Mouse (Mus musculus): Measurements from ENCODE around the gene Map1lc3a. TPM values are rescaled to one million over a fixed set of nuclear protein-coding genes. Genes with fewer than 3 reads are reported as not detected.

Map1lc3a gene
- 359 and 441 TPM in 2 replicates for polyA plus RNA-seq (2014; fragmentation: Nextera tagmentation; extraction: Ambion mirVana)

GRCm38 (mm10) chr2:155276195-155276594 is at the start of gene Map1lc3a:
TSS of gene Map1lc3a (plus strand) at chr2:155276297.
- peaks cover 13 to 22% of the 10 kb centered on the region in 2 experiments for H3K4me1 ChIP-seq (ENCODE audit: control insufficient read depth in 2 of 2, insufficient read depth in 2 of 2, low read length in 2 of 2)
- WGBS, result under 1% methylated on average over 47 of the region's 47 CpGs

GRCm38 (mm10) chr2:155235746-155236361 is 40.2 kb upstream of the Map1lc3a start:
- Histone ChIP-seq H3K4me2 (ENCODE audit: low read length) (peak overlapping the region; percentile 80), H3K4me3 (ENCODE audit: control insufficient read depth in 1 of 2, insufficient read depth in 1 of 2, low read depth in 1 of 2, low read length in 2 of 2) (peak overlapping the region; percentile 78 to 83), H3K9ac (ENCODE audit: low read length) (peak overlapping the region; percentile 85), H3K36me3 (ENCODE audit: control insufficient read depth, insufficient read depth, low read length) (no peaks in the 10 kb centered on the region), H3K27ac (replicated peaks in 1 of 2; ENCODE audit: control insufficient read depth in 1 of 2, insufficient read depth in 1 of 2, low read depth in 2 of 2, low read length in 2 of 2) (peak overlapping the region; percentile 81 to 88), H3K4me1 (ENCODE audit: control insufficient read depth in 2 of 2, insufficient read depth in 2 of 2, low read length in 2 of 2) (peaks cover 6 to 15% of the 10 kb centered on the region in 2 experiments), H3K9me3 (ENCODE audit: control insufficient read depth, low read length) (no peaks in the 10 kb centered on the region), H3K27me3 (ENCODE audit: control insufficient read depth, insufficient read depth, low read length) (no peaks in the 10 kb centered on the region)
- WGBS, result 9% methylated on average over 13 of the region's 13 CpGs
- peak; percentile 67 for ATAC-seq (ENCODE audit: insufficient number of reproducible peaks, insufficient read depth, low FRiP score, low read depth)

More at GRCm38 (mm10) chr2:155276195-155276594, at the start of gene Map1lc3a:
- Histone ChIP-seq H3K4me2 (ENCODE audit: low read length) (peak within 1 kb of the TSS; percentile 82), H3K27ac (replicated peaks in 1 of 2; ENCODE audit: control insufficient read depth in 1 of 2, insufficient read depth in 1 of 2, low read depth in 2 of 2, low read length in 2 of 2) (peak within 1 kb of the TSS; percentile 69 to 86), H3K27me3 (ENCODE audit: control insufficient read depth, insufficient read depth, low read length) (no peaks in the 10 kb centered on the region), H3K4me3 (ENCODE audit: control insufficient read depth in 1 of 2, insufficient read depth in 1 of 2, low read depth in 1 of 2, low read length in 2 of 2) (peak within 1 kb of the TSS; percentile 75 to 86), H3K36me3 (ENCODE audit: control insufficient read depth, insufficient read depth, low read length) (peaks cover 24% of the 10 kb centered on the region), H3K9me3 (ENCODE audit: control insufficient read depth, low read length) (no peaks in the 10 kb centered on the region), H3K9ac (ENCODE audit: low read length) (peak within 1 kb of the TSS; percentile 94)
- ATAC-seq (ENCODE audit: insufficient number of reproducible peaks, insufficient read depth, low FRiP score, low read depth), result peak; percentile 83

- no peaks in the 10 kb centered on the region for H3K27me3 ChIP-seq (ENCODE audit: control insufficient read depth, insufficient read depth, low read length)
- peaks cover 6 to 15% of the 10 kb centered on the region in 2 experiments for H3K4me1 ChIP-seq (ENCODE audit: control insufficient read depth in 2 of 2, insufficient read depth in 2 of 2, low read length in 2 of 2)
- peak within 1 kb of the TSS; percentile 85 for H3K9ac ChIP-seq (ENCODE audit: low read length)
- WGBS, result under 1% methylated on average over 50 of the region's 50 CpGs
- H3K4me2 ChIP-seq (ENCODE audit: low read length), result peak within 1 kb of the TSS; percentile 80
- ATAC-seq (ENCODE audit: insufficient number of reproducible peaks, insufficient read depth, low FRiP score, low read depth), result peak; percentile 97
- peak within 1 kb of the TSS; percentile 78 to 83 for H3K4me3 ChIP-seq (ENCODE audit: control insufficient read depth in 1 of 2, insufficient read depth in 1 of 2, low read depth in 1 of 2, low read length in 2 of 2)
- H3K27ac ChIP-seq (replicated peaks in 1 of 2; ENCODE audit: control insufficient read depth in 1 of 2, insufficient read depth in 1 of 2, low read depth in 2 of 2, low read length in 2 of 2), result peak within 1 kb of the TSS; percentile 81 to 88
- 0 out of 2 replicates have a peak, but pooled peaks cover 3% of the 10 kb centered on the region for H3K36me3 ChIP-seq (ENCODE audit: control insufficient read depth, insufficient read depth, low read length)
- no peaks in the 10 kb centered on the region for H3K9me3 ChIP-seq (ENCODE audit: control insufficient read depth, low read length)
Observed at GRCm38 (mm10) chr2:155236362-155236992, 39.6 kb upstream of the Map1lc3a start, which contains the start of gene Dynlrb1. TSS of gene Dynlrb1 (plus strand) at chr2:155236533.

- Histone ChIP-seq H3K27me3 (ENCODE audit: control insufficient read depth, insufficient read depth, low read length) (no peaks in the 10 kb centered on the region), H3K4me1 (ENCODE audit: control insufficient read depth in 2 of 2, insufficient read depth in 2 of 2, low read length in 2 of 2) (peaks cover 6 to 15% of the 10 kb centered on the region in 2 experiments), H3K4me3 (ENCODE audit: control insufficient read depth in 1 of 2, insufficient read depth in 1 of 2, low read depth in 1 of 2, low read length in 2 of 2) (peak overlapping the region; percentile 78 to 83), H3K9me3 (ENCODE audit: control insufficient read depth, low read length) (no peaks in the 10 kb centered on the region), H3K27ac (replicated peaks in 1 of 2; ENCODE audit: control insufficient read depth in 1 of 2, insufficient read depth in 1 of 2, low read depth in 2 of 2, low read length in 2 of 2) (peak overlapping the region in 1 of 2 experiments; percentile 81; a peak in 2 of 4 replicates), H3K36me3 (ENCODE audit: control insufficient read depth, insufficient read depth, low read length) (0 out of 2 replicates have a peak, but pooled peaks cover 5% of the 10 kb centered on the region), H3K4me2 (ENCODE audit: low read length) (peak overlapping the region; percentile 80), H3K9ac (ENCODE audit: low read length) (peak overlapping the region; percentile 85)
- ATAC-seq (ENCODE audit: insufficient number of reproducible peaks, insufficient read depth, low FRiP score, low read depth), result no peak
- WGBS, result 7% methylated on average over 4 of the region's 4 CpGs
Observed at GRCm38 (mm10) chr2:155237276-155237675, 38.8 kb upstream of the Map1lc3a start.

GRCm38 (mm10) chr2:155240915-155241314 is 35.2 kb upstream of the Map1lc3a start:
- peaks cover 39% of the 10 kb centered on the region for H3K36me3 ChIP-seq (ENCODE audit: control insufficient read depth, insufficient read depth, low read length)
- no peak overlapping the region for H3K9ac ChIP-seq (ENCODE audit: low read length)
- ATAC-seq (ENCODE audit: insufficient number of reproducible peaks, insufficient read depth, low FRiP score, low read depth), result no peak
- H3K9me3 ChIP-seq (ENCODE audit: control insufficient read depth, low read length), result no peaks in the 10 kb centered on the region
- no peaks in the 10 kb centered on the region for H3K27me3 ChIP-seq (ENCODE audit: control insufficient read depth, insufficient read depth, low read length)
- 73% methylated on average over 4 of the region's 4 CpGs for WGBS
- no peak overlapping the region for H3K27ac ChIP-seq (replicated peaks in 1 of 2; ENCODE audit: control insufficient read depth in 1 of 2, insufficient read depth in 1 of 2, low read depth in 2 of 2, low read length in 2 of 2)
- no peak overlapping the region for H3K4me2 ChIP-seq (ENCODE audit: low read length)
- no peak overlapping the region for H3K4me3 ChIP-seq (ENCODE audit: control insufficient read depth in 1 of 2, insufficient read depth in 1 of 2, low read depth in 1 of 2, low read length in 2 of 2)
- peaks cover 6 to 22% of the 10 kb centered on the region in 2 experiments for H3K4me1 ChIP-seq (ENCODE audit: control insufficient read depth in 2 of 2, insufficient read depth in 2 of 2, low read length in 2 of 2)

- H3K9ac ChIP-seq (ENCODE audit: low read length), result no peak overlapping the region
- peaks cover 53% of the 10 kb centered on the region for H3K36me3 ChIP-seq (ENCODE audit: control insufficient read depth, insufficient read depth, low read length)
- no peaks in the 10 kb centered on the region for H3K9me3 ChIP-seq (ENCODE audit: control insufficient read depth, low read length)
- H3K27me3 ChIP-seq (ENCODE audit: control insufficient read depth, insufficient read depth, low read length), result no peaks in the 10 kb centered on the region
- H3K27ac ChIP-seq (replicated peaks in 1 of 2; ENCODE audit: control insufficient read depth in 1 of 2, insufficient read depth in 1 of 2, low read depth in 2 of 2, low read length in 2 of 2), result peak overlapping the region in 1 of 2 experiments; percentile 47; a peak in 1 of 4 replicates
- WGBS, result 57% methylated on average over 7 of the region's 7 CpGs
- no peak overlapping the region for H3K4me2 ChIP-seq (ENCODE audit: low read length)
- H3K4me1 ChIP-seq (ENCODE audit: control insufficient read depth in 2 of 2, insufficient read depth in 2 of 2, low read length in 2 of 2), result peaks cover 7 to 24% of the 10 kb centered on the region in 2 experiments
- no peak overlapping the region for H3K4me3 ChIP-seq (ENCODE audit: control insufficient read depth in 1 of 2, insufficient read depth in 1 of 2, low read depth in 1 of 2, low read length in 2 of 2)
- ATAC-seq (ENCODE audit: insufficient number of reproducible peaks, insufficient read depth, low FRiP score, low read depth), result no peak
Observed at GRCm38 (mm10) chr2:155242296-155242855, 33.7 kb upstream of the Map1lc3a start.

GRCm38 (mm10) chr2:155246231-155246630 is 29.9 kb upstream of the Map1lc3a start:
- peaks cover 3 to 16% of the 10 kb centered on the region in 2 experiments; a peak in 3 of 4 replicates for H3K4me1 ChIP-seq (ENCODE audit: control insufficient read depth in 2 of 2, insufficient read depth in 2 of 2, low read length in 2 of 2)
- no peak overlapping the region for H3K4me2 ChIP-seq (ENCODE audit: low read length)
- no peak overlapping the region for H3K4me3 ChIP-seq (ENCODE audit: control insufficient read depth in 1 of 2, insufficient read depth in 1 of 2, low read depth in 1 of 2, low read length in 2 of 2)
- H3K27me3 ChIP-seq (ENCODE audit: control insufficient read depth, insufficient read depth, low read length), result no peaks in the 10 kb centered on the region
- WGBS, result 48% methylated on average over 4 of the region's 4 CpGs
- no peaks in the 10 kb centered on the region for H3K9me3 ChIP-seq (ENCODE audit: control insufficient read depth, low read length)
- peaks cover 91% of the 10 kb centered on the region for H3K36me3 ChIP-seq (ENCODE audit: control insufficient read depth, insufficient read depth, low read length)
- H3K9ac ChIP-seq (ENCODE audit: low read length), result no peak overlapping the region
- H3K27ac ChIP-seq (replicated peaks in 1 of 2; ENCODE audit: control insufficient read depth in 1 of 2, insufficient read depth in 1 of 2, low read depth in 2 of 2, low read length in 2 of 2), result peak overlapping the region in 1 of 2 experiments; percentile 47; a peak in 3 of 4 replicates
- peak; percentile 40; the same call in 1 of the 2 replicates for ATAC-seq (ENCODE audit: insufficient number of reproducible peaks, insufficient read depth, low FRiP score, low read depth)
